21 mouse cellular contexts compared by ENCODE assay signal in genomic region chr1:167938176-167938575, GRCm38 (mm10).
DNase-seq lines count a peak whose midpoint lies in the region; ATAC-seq and TF ChIP-seq lines count a peak whose summit lies in the region.
"Had no signal": no experiment of that assay in that cellular context is flagged by ENCODE, and none has a peak within 500 bp of the region (broad histone marks: within the 10 kb centered on the region; RNA-seq: fewer than 3 reads in every experiment).

No protein-coding gene starts in this region.

- DNase-seq in frontal cortex, adult 2 months (ENCODE audit: extremely low spot score in 1 of 2, low spot score in 1 of 2) = no peak
- no peak for DNase-seq in liver, embryonic 14.5 days (ENCODE audit: low read depth in 3 of 3, low spot score in 3 of 3)
- DNase-seq in liver, embryonic 11.5 days (ENCODE audit: low spot score) = no peak
- DNase-seq in ES-CJ7 (ENCODE audit: low read depth, low spot score) (peak; percentile 83), ZHBTc4 (ENCODE audit: low read depth, low spot score) (peak; percentile 75)
- DNase-seq in thymus, postnatal 4 days = no peak
- DNase-seq: adrenal gland, adult 8-10 months; cerebellum, adult 11 months; cerebellum, postnatal 36 days; gastrocnemius, postnatal 36 days; heart, postnatal 14 days; kidney, adult 8-10 months; kidney, postnatal 4 days; left cerebral cortex, postnatal 4 days; lung, postnatal 4 days; thymus, adult 18-20 months had no signal

- TF ChIP-seq EP300 in liver, embryonic 14.5 days (IDR thresholded peaks at IDR 0.05; ENCODE audit: low read depth) = no peak

- H3K4me1 ChIP-seq in liver, embryonic 14.5 days (replicated peaks; ENCODE audit: control insufficient read depth in 2 of 2, insufficient read depth in 2 of 2, low read length in 1 of 2) = no peaks in the 10 kb centered on the region
- H3K4me1 ChIP-seq in liver, embryonic 11.5 days (replicated peaks; ENCODE audit: control insufficient read depth, insufficient read depth, low read length) = no peaks in the 10 kb centered on the region

- no peak overlapping the region for H3K4me3 ChIP-seq in liver, embryonic 14.5 days (ENCODE audit: insufficient read depth in 1 of 2, low read depth in 2 of 2, low read length in 2 of 2)
- H3K4me3 ChIP-seq in liver, embryonic 11.5 days (ENCODE audit: low read depth, low read length) = no peak overlapping the region
- H3K4me3 ChIP-seq: embryonic facial prominence, embryonic 12.5 days had no signal

- 51% methylated on average over 2 of the region's 2 CpGs for WGBS in liver, embryonic 14.5 days (ENCODE audit: insufficient replicate concordance)
- WGBS in liver, embryonic 11.5 days = 72% methylated on average over 2 of the region's 2 CpGs

- H3K9ac ChIP-seq in liver, embryonic 14.5 days (replicated peaks) = no peak overlapping the region
- H3K9ac ChIP-seq in liver, embryonic 11.5 days (ENCODE audit: low read depth, low read length) = no peak overlapping the region
- H3K9ac ChIP-seq: embryonic facial prominence, embryonic 12.5 days; hindbrain, embryonic 14.5 days had no signal

- no peak overlapping the region for H3K4me2 ChIP-seq in liver, embryonic 14.5 days (ENCODE audit: low read depth)
- no peak overlapping the region for H3K4me2 ChIP-seq in liver, embryonic 11.5 days
- H3K4me2 ChIP-seq: embryonic facial prominence, embryonic 12.5 days; heart, embryonic 11.5 days; hindbrain, embryonic 14.5 days; midbrain, embryonic 11.5 days had no signal

- H3K27me3 ChIP-seq in liver, embryonic 14.5 days (ENCODE audit: control insufficient read depth, insufficient read depth, low read length) = no peaks in the 10 kb centered on the region
- H3K27me3 ChIP-seq in liver, embryonic 11.5 days (replicated peaks; ENCODE audit: control insufficient read depth, insufficient read depth, low read length) = no peaks in the 10 kb centered on the region
- H3K27me3 ChIP-seq: embryonic facial prominence, embryonic 12.5 days had no signal

- no peak overlapping the region for H3K27ac ChIP-seq in liver, embryonic 14.5 days
- no peak overlapping the region for H3K27ac ChIP-seq in liver, embryonic 11.5 days (ENCODE audit: low read depth, low read length)
- H3K27ac ChIP-seq: embryonic facial prominence, embryonic 12.5 days; hindbrain, embryonic 14.5 days had no signal

- no peaks in the 10 kb centered on the region for H3K9me3 ChIP-seq in liver, embryonic 14.5 days (ENCODE audit: control insufficient read depth, low read length)
- no peaks in the 10 kb centered on the region for H3K9me3 ChIP-seq in liver, embryonic 11.5 days (ENCODE audit: control insufficient read depth, low read length)
- H3K9me3 ChIP-seq: embryonic facial prominence, embryonic 12.5 days had no signal

- peak; percentile 81 for ATAC-seq in frontal cortex, adult (ENCODE audit: low TSS enrichment)
- ATAC-seq in liver, embryonic 14.5 days (ENCODE audit: insufficient read depth) = no peak
- ATAC-seq in liver, embryonic 11.5 days (replicated peaks; ENCODE audit: low FRiP score) = no peak

- no peaks in the 10 kb centered on the region for H3K36me3 ChIP-seq in liver, embryonic 14.5 days (replicated peaks; ENCODE audit: control insufficient read depth, insufficient read depth, low read depth)
- no peaks in the 10 kb centered on the region for H3K36me3 ChIP-seq in liver, embryonic 11.5 days (ENCODE audit: control insufficient read depth, insufficient read depth, low read length)
- H3K36me3 ChIP-seq: embryonic facial prominence, embryonic 12.5 days had no signal

- 0 out of 2 replicates have a peak, but pooled peaks have one; percentile 6 for TF ChIP-seq CTCF in liver, embryonic 14.5 days (IDR thresholded peaks at IDR 0.05; ENCODE audit: low read depth)

Comparison
In these comparisons a context has a peak if more than half of its experiments do, and no peak if none do; other contexts are left out.
1. DNase-seq: peak in ES-CJ7 (single experiment) and ZHBTc4 (single experiment); none in frontal cortex, adult 2 months (0 of 2), liver, embryonic 14.5 days (0 of 3), liver, embryonic 11.5 days (single experiment) and thymus, postnatal 4 days (single experiment).